Mouse (Mus musculus) lung, postnatal 14 days (tissue): Measurements from ENCODE around the gene Hdac5.
"Not testable (repeated sequence)": the region's sequence is repeated elsewhere in the genome, so short reads cannot be mapped to it uniquely, and the experiment has no call there.

Experiments
- DNase-seq: peaks from one replicate; pipeline ENCODE4 v3.0.0; 2021

The Hdac5 gene

DNA sequence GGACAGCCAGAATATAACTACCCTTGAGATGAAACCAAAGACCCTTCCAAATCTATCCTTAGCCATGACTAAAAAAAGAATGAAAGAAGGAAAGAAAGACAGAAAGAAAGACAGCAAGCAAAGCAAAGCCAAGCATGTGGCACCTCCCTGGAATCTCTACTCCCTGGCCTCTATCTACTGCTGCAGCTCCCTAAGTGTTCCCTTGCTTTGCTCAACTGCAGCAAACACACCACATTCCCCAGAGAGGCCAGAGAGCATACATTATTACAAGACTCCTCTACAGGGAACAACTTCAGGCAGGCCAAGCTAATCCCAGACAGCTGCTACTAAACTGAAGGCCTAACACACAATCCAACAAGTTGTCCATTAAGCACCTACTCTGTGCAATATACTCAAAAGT, 50.1 kb downstream of the Hdac5 start:
- no peak for DNase-seq

DNA sequence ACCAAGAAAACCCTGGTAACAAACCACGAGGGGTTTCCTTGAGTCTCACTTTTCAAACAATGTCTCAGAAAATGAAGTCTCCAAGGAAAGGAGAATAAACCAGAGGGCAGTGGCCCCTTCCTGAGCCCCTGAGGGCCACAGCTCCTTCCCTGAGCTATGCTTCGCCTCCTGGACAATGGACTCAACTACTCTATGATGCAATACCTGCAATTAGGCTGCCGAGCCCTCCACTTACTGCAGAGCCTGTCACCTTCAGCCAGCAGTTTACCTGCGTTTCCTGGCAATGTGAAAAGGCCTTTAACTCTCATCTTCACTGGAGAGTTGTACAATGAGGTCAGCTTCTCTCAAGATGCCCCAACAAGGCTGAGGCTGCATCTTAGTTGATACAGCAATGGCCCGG, 61.3 kb downstream of the Hdac5 start:
- no peak for DNase-seq

DNA sequence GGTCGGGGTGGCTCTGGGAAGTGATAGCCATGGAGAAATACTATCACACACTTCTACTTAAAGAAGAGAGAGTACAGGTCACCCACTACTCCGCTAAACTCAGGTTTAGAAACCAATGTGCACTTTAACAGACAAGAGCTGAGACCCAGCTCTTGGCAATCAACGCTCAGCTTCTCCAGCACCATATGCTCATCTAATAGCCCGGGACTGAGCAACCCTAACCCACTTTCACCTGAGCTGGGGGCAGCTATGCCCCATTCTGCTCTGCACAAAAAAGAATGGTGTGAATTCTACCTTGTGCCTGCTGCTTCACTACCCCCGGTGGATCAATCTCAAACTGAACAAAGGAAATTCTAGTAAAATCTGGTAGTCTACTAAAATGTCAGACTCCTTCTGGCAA, 62.4 kb downstream of the Hdac5 start:
- DNase-seq = no peak

DNA sequence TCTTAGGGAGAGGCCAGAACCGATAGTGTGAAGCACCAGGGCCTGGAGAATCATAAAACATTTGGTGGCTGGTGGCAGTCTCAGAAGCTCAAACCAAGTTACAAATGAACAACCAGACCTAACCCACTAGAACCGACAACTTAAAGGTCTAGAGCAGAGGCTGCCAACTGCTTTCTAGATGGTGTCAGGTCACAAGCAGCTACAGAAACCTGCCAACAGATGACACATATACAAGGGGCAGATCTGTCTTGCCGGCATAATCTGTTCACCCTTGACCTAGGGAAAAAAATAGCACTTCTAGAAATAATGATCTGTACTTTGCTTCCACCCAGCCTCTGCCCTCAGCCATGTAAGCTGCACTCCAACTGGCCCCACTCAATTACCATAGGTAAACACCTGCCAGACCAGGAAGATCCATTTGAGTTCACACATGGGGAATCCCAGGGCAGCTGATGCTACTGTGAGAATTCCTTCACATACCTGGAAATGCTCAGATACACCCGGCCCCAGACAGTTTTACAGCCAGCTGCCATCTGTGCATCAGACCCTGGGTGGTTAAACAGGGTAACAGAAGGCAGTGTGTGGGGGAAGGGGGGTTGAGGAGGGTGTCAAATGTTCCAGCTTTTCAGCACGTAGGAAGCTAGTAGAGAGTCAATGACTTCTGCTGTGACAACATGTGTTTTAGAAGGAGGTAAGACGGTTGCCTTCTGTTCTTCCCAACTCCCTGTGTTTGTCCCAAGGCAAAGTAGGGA, 63.8 kb downstream of the Hdac5 start:
- DNase-seq = no peak

DNA sequence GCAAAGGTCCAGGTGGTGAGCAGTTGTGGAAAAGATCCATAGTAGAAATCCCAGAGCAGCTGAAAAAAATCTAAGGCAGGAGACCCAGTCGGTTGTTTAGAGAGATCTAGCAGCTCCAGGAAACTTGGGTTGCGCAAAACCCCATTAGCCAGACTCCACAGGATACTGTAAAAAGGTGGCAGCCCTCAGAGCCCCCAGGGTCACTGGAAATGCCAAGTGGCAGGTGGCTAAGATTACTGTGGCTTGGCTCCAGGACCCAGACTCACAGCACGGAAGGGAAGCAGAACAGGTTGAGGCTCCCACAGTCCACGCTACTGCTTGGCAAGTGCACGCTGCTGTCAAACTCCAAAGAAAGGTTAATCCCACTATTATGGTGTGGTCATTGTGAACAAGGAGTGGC, 70.2 kb downstream of the Hdac5 start:
- no peak for DNase-seq

DNA sequence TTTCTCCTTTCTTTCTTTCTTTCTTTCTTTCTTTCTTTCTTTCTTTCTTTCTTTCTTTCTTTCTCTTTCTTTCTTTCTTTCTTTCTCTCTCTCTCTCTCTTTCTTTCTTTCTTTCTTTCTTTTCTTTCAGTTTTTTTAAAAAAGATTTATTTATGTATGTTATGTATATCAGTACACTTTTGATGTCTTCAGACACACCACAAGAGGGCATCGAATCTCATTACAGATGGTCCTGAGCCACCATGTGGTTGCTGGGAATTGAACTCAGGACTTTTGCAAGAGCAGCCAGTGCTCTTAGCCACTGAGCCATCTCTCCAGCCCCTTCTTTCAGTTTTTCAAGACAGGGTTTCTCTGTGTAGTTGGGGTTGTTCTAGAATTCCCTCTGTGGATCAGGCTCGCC, 71.9 kb downstream of the Hdac5 start:
- DNase-seq = not testable (repeated sequence)

DNA sequence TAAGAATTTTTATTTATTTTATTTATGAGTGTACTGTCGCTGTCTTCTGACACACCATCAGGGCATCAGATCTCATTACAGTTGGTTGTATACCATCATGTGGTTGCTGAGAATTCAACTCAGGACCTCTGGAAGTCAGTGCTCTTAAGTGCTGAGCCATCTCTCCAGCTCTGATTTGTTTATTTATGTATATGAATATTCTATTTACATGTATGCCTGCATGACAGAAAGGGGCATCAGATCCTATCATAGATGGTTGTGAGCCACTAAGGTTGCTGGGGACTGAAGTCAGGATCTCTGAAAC, 73.2 kb downstream of the Hdac5 start:
- no peak for DNase-seq

DNA sequence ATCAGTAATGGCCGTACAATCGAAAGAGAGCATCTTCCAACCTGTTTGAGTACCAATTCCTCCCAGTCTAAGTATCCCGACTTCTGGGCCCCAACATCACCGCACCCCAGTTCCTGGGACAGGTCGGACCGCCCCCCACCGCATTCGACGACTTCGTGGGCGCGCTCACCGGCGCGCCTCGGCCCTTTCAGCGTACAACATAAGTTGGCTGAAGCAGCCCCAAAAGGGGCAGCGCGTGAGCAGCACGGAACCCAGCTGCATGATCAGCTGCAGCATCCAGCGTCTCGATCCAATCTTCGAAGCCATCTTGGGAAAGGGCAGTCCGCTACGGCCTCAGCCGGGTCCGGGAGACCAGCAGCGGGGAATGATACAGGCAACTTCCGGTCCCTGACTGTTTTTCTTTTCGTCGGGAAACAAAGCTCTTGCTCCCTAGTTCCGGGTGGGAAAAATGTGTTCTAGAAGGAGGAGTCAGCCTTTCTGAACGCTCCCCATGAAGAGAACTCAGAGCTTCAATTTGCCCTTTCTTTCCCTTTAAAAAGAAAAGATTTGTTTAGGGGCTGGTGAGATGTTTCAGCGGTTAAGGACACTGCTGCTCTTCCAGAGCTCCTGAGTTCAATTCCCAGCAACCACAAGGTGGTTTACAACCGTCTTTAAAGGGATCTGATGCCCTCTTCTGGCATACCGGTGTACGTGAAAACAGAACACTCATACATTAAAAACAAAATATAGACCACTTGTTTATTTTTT, 73.8 kb downstream of the Hdac5 start, which contains the start of gene Tmem101:
Gene Tmem101 (minus strand): TSS at position 366 of the 747 bp plus-strand sequence.
- DNase-seq = peak; percentile 90

DNA sequence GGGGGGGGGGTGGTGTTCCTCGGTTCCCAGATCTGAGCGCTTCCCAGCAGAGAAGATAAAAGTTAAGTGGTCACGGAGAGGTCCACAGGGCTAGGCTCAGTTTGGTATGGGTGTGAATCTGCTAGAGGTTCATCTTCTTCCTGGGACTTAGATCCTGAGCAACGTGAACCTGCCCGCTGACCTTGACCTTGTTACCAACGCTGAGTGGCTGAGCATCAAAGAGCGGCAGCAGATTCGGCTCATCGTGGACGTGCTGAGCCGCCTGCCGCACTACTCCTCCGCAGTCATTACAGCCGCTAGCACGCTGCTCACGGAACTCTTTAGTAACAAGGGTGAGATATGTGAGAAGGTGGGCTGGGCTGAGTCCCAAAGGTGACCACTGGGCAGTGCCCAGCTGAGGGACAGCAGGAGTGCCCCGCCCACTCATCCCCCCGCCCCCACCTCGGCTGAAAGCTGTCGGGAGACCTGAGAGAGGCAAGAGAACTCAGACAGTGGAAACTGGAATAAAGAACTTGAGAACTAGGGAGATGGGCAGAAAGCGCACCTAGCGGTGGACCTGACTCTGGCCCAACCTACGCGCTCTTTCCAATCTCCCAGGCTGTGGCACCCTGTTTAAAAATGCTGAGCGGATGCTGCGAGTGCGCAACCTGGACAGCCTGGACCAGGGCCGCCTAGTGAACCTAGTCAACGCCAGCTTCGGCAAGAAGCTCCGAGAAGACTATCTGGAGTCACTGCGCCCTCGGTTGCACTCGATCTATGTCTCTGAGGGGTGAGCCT, 82.6 kb downstream of the Hdac5 start:
- no peak for DNase-seq

DNA sequence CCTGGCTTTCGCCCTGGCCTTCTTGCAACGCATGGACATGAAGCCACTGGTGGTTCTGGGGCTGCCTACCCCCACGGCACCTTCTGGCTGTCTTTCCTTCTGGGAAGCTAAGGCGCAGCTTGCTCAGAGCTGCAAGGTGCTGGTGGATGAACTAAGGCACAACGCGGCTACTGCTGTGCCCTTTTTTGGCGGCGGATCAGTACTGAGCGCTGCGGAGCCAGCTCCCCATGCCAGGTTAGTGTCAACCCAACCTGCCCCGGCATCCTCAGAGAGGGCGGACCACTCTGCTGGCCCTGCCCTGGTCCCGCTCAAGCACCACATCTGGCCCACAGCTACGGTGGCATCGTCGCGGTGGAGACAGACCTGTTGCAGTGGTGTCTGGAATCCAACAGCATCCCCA, 83.4 kb downstream of the Hdac5 start:
- DNase-seq = no peak

DNA sequence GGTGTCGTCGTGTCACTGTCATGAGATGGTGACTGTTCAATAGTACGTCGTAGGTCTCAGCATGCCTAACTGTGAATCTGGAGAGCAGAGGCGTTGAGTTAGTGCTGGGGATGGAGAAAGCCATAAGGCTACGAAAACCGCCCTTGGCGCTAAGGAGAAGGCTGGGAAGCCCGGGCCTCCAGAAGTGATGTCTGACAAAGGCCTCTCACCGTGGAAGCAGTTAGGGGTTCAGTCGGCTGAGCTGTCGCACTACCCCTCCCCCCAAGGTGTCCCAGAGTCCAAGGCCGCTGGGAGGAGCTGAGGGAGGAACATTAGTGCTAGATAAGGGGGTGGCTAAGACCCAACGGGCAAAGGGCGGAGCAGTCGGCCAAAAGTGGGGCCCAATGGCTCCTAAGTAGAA, 84.0 kb downstream of the Hdac5 start:
- DNase-seq = no peak

DNA sequence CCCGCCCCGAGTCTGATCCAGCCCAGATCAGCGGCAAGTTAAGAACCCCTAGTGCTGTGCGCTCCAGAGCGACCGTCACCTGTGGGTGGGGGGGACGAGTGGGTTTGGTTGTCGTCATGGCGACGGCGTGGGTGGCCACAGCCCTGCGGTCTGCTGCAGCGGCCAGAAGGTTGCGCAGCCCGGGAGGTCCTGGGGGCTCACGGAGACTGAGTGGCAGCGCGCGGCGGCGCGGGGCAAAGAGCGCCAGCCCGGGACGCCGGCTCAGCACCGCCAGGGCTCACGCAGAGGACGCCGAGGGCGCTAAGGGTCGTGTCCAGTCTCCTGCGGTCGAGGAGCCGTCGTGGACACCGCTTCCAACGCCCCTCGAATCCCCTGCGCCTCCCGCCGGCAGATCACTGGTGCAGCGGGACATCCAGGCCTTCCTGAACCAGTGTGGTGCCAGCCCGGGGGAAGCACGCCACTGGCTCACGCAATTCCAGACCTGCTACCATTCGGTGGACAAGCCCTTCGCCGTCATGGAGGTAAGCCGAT, 84.4 kb downstream of the Hdac5 start, which contains the start of gene Nags:
Gene Nags (plus strand): TSS at position 43 of the 531 bp plus-strand sequence.
- no peak for DNase-seq

DNA sequence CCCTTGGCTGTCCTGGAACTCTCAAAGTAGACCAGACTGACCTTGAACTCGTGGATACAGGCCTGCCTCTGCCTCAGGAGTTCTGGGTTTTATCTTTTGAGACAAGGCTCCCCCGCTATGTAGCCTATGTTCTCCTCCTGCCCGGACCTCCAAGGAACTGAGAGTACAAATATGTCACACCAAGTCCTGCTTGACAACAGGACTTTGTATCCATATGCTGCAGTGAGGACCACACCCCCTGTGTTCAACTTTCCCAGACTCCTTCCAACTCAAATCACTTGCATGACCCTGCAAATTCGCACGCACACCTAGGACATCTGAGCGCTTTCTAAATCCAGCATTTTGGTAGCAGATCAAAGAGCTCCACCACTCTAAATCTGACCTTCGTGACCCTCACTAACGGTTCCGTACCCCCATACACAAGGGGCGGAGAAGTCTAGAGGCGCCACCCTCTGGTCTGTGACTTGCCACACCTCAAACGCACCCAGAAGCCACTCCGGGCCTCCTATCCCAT, 85.0 kb downstream of the Hdac5 start:
- DNase-seq = no peak
